Mouse (Mus musculus) neural tube, embryonic 10.5 days (tissue): ENCODE results near the gene Alkbh1.

Source experiments
- DNase-seq: peaks from one replicate; pipeline ENCODE4 v3.0.0-alpha.2; 2017; ENCODE audit warnings: low spot score; ENCODE audit errors: extremely low spot score

The Alkbh1 gene

GRCm38 (mm10) chr12:87419974-87420485, 23.8 kb downstream of the Alkbh1 start:
- no peak for DNase-seq

GRCm38 (mm10) chr12:87418921-87419320, 24.9 kb downstream of the Alkbh1 start:
- DNase-seq: peak; percentile 28

GRCm38 (mm10) chr12:87416690-87417089, 27.1 kb downstream of the Alkbh1 start:
- peak; percentile 50 for DNase-seq

- DNase-seq: no peak
Observed at GRCm38 (mm10) chr12:87415358-87415757, 28.5 kb downstream of the Alkbh1 start.

- peak; percentile 73 for DNase-seq
Observed at GRCm38 (mm10) chr12:87413179-87413790, 30.5 kb downstream of the Alkbh1 start.

GRCm38 (mm10) chr12:87410999-87411398, 32.8 kb downstream of the Alkbh1 start:
- no peak for DNase-seq

GRCm38 (mm10) chr12:87409123-87409522, 34.7 kb downstream of the Alkbh1 start:
- DNase-seq: no peak

- DNase-seq: no peak
Observed at GRCm38 (mm10) chr12:87407869-87408605, 35.8 kb downstream of the Alkbh1 start.

GRCm38 (mm10) chr12:87405721-87406120, 38.1 kb downstream of the Alkbh1 start:
- DNase-seq: no peak

- no peak for DNase-seq
Observed at GRCm38 (mm10) chr12:87405165-87405564, 38.7 kb downstream of the Alkbh1 start.

GRCm38 (mm10) chr12:87401883-87402282, 41.9 kb downstream of the Alkbh1 start:
- DNase-seq: no peak

- no peak for DNase-seq
Observed at GRCm38 (mm10) chr12:87399119-87399819, 44.5 kb downstream of the Alkbh1 start.

GRCm38 (mm10) chr12:87397811-87398417, 45.9 kb downstream of the Alkbh1 start:
- DNase-seq: no peak

- no peak for DNase-seq
Observed at GRCm38 (mm10) chr12:87397126-87397525, 46.7 kb downstream of the Alkbh1 start.

GRCm38 (mm10) chr12:87394316-87394715, 49.5 kb downstream of the Alkbh1 start:
- no peak for DNase-seq

- no peak for DNase-seq
Observed at GRCm38 (mm10) chr12:87393447-87394145, 50.2 kb downstream of the Alkbh1 start.

- DNase-seq: no peak
Observed at GRCm38 (mm10) chr12:87391355-87391754, 52.5 kb downstream of the Alkbh1 start.

GRCm38 (mm10) chr12:87389231-87389630, 54.6 kb downstream of the Alkbh1 start:
- DNase-seq: no peak

- peak; percentile 98 for DNase-seq
Observed at GRCm38 (mm10) chr12:87388122-87388774, 55.6 kb downstream of the Alkbh1 start, which contains the start of gene Sptlc2. Sptlc2 (minus strand) TSS chr12:87388355.
